Mouse (Mus musculus): ENCODE results near the gene Nabp2. TPM values are rescaled to one million over a fixed set of nuclear protein-coding genes. Genes with fewer than 3 reads are reported as not detected.

The Nabp2 gene
- polyA plus RNA-seq, 1 experiment from 2014 or later = 130 TPM

DNA sequence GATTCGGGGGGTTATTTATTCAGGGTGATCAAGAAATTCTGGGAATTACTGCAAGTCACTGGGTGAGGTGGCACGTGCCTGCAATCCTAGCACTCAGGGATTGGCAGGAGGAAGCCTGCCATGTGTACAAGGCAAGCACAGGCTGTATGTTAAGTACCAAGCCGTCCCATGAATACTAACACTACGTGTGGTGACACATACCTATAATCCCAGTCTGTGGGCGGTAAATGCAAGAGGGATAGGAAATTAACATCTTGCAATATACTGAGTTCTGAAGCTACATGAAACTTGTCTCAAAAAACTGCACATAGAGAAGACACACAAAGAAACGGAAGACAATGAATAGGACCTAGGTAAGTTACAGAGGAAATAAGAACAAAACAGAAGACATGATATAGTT, 39.7 kb upstream of the Nabp2 start:
- Histone ChIP-seq H3K9me3 (ENCODE audit: control insufficient read depth, low read length) (no peaks in the 10 kb centered on the region), H3K4me3 (ENCODE audit: low read depth, low read length) (no peak overlapping the region), H3K9ac (ENCODE audit: low read depth, low read length) (no peak overlapping the region), H3K27me3 (ENCODE audit: control insufficient read depth, insufficient read depth, low read length) (no peaks in the 10 kb centered on the region), H3K36me3 (ENCODE audit: control insufficient read depth, insufficient read depth, low read length) (no peaks in the 10 kb centered on the region), H3K4me2 (replicated peaks; ENCODE audit: low read depth, low read length) (no peak overlapping the region), H3K27ac (ENCODE audit: low read depth, low read length) (no peak overlapping the region), H3K4me1 (replicated peaks; ENCODE audit: control insufficient read depth, insufficient read depth, low read length) (no peaks in the 10 kb centered on the region)
- 81% methylated on average over 6 of the region's 6 CpGs for WGBS
- DNase-seq (ENCODE audit: low spot score) = no peak
- ATAC-seq (ENCODE audit: low FRiP score) = no peak

DNA sequence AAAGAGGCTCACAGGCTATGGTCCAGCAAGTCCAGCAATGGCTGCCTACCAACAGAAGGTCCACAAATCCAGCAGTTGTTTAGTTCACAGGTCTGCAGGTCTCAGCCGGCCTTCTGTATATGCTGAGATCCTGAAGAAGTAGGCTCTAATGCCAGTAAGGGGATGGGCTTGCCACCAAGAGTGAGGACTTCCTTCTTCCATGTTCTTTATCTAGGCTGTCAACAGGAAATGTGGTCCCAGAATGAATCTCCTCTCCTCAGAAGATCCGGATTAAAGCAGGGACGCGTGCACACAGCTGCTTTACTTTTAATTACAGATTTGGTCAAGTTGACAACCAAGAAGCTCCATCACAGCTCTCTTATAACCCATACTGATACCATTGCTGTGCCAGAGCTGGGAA, 34.1 kb upstream of the Nabp2 start:
- Histone ChIP-seq H3K4me1 (replicated peaks; ENCODE audit: control insufficient read depth, insufficient read depth, low read length) (no peaks in the 10 kb centered on the region), H3K4me2 (replicated peaks; ENCODE audit: low read depth, low read length) (no peak overlapping the region), H3K9me3 (ENCODE audit: control insufficient read depth, low read length) (no peaks in the 10 kb centered on the region), H3K27me3 (ENCODE audit: control insufficient read depth, insufficient read depth, low read length) (no peaks in the 10 kb centered on the region), H3K27ac (ENCODE audit: low read depth, low read length) (no peak overlapping the region), H3K4me3 (ENCODE audit: low read depth, low read length) (no peak overlapping the region), H3K9ac (ENCODE audit: low read depth, low read length) (no peak overlapping the region), H3K36me3 (ENCODE audit: control insufficient read depth, insufficient read depth, low read length) (no peaks in the 10 kb centered on the region; the same call in 1 of the 2 replicates)
- 88% methylated on average over 4 of the region's 4 CpGs for WGBS
- no peak for DNase-seq (ENCODE audit: low spot score)
- no peak for ATAC-seq (ENCODE audit: low FRiP score)

- no peak overlapping the region for H3K4me2 ChIP-seq (replicated peaks; ENCODE audit: low read depth, low read length)
- 85% methylated on average over 6 of the region's 6 CpGs for WGBS
- no peaks in the 10 kb centered on the region for H3K4me1 ChIP-seq (replicated peaks; ENCODE audit: control insufficient read depth, insufficient read depth, low read length)
- H3K9ac ChIP-seq (ENCODE audit: low read depth, low read length) = no peak overlapping the region
- ATAC-seq (ENCODE audit: low FRiP score) (no peak), DNase-seq (ENCODE audit: low spot score) (no peak)
- H3K4me3 ChIP-seq (ENCODE audit: low read depth, low read length) = no peak overlapping the region
- H3K36me3 ChIP-seq (ENCODE audit: control insufficient read depth, insufficient read depth, low read length) = no peaks in the 10 kb centered on the region; the same call in 1 of the 2 replicates
- H3K27ac ChIP-seq (ENCODE audit: low read depth, low read length) = no peak overlapping the region
- H3K9me3 ChIP-seq (ENCODE audit: control insufficient read depth, low read length) = no peaks in the 10 kb centered on the region
- no peaks in the 10 kb centered on the region for H3K27me3 ChIP-seq (ENCODE audit: control insufficient read depth, insufficient read depth, low read length)
These were observed 33.1 kb upstream of the Nabp2 start for GRCm38 (mm10) chr10:128444354-128444753.

DNA sequence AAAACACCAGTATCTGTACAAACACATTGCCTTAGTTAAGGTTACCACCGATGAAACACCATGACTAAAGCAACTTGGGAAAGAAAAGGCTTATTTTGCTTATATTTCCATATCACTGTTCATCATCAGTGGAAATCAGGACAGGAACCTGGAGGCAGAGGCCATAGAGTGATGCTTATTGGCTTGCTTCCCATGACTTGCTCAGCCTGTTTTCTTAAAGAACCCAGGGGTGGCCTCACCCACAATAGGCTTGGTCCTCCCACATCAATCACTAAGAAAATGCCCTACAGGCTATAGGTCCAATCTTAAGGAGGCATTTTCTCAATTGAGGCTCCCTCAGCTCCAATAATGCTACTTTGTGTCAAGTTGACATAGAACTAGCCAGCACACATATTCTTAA, 31.4 kb upstream of the Nabp2 start:
- Histone ChIP-seq H3K4me2 (replicated peaks; ENCODE audit: low read depth, low read length) (no peak overlapping the region), H3K27ac (ENCODE audit: low read depth, low read length) (no peak overlapping the region), H3K4me3 (ENCODE audit: low read depth, low read length) (no peak overlapping the region), H3K4me1 (replicated peaks; ENCODE audit: control insufficient read depth, insufficient read depth, low read length) (no peaks in the 10 kb centered on the region), H3K9ac (ENCODE audit: low read depth, low read length) (no peak overlapping the region), H3K36me3 (ENCODE audit: control insufficient read depth, insufficient read depth, low read length) (peaks cover 3% of the 10 kb centered on the region; the same call in 1 of the 2 replicates), H3K27me3 (ENCODE audit: control insufficient read depth, insufficient read depth, low read length) (no peaks in the 10 kb centered on the region), H3K9me3 (ENCODE audit: control insufficient read depth, low read length) (no peaks in the 10 kb centered on the region)
- WGBS = 97% methylated on average over 1 of the region's 1 CpGs
- ATAC-seq (ENCODE audit: low FRiP score) = no peak
- DNase-seq (ENCODE audit: low spot score) = no peak

GRCm38 (mm10) chr10:128441324-128442119, 30.2 kb upstream of the Nabp2 start:
- WGBS = 87% methylated on average over 10 of the region's 10 CpGs
- Histone ChIP-seq H3K4me1 (replicated peaks; ENCODE audit: control insufficient read depth, insufficient read depth, low read length) (no peaks in the 10 kb centered on the region), H3K27ac (ENCODE audit: low read depth, low read length) (no peak overlapping the region), H3K36me3 (ENCODE audit: control insufficient read depth, insufficient read depth, low read length) (peaks cover 3% of the 10 kb centered on the region; the same call in 1 of the 2 replicates), H3K4me3 (ENCODE audit: low read depth, low read length) (no peak overlapping the region), H3K27me3 (ENCODE audit: control insufficient read depth, insufficient read depth, low read length) (no peaks in the 10 kb centered on the region), H3K9ac (ENCODE audit: low read depth, low read length) (no peak overlapping the region), H3K4me2 (replicated peaks; ENCODE audit: low read depth, low read length) (no peak overlapping the region), H3K9me3 (ENCODE audit: control insufficient read depth, low read length) (no peaks in the 10 kb centered on the region)
- ATAC-seq (ENCODE audit: low FRiP score) (no peak), DNase-seq (ENCODE audit: low spot score) (no peak)

- 73% methylated on average over 10 of the region's 10 CpGs for WGBS
These were observed 29.1 kb upstream of the Nabp2 start for GRCm38 (mm10) chr10:128440407-128440806.

DNA sequence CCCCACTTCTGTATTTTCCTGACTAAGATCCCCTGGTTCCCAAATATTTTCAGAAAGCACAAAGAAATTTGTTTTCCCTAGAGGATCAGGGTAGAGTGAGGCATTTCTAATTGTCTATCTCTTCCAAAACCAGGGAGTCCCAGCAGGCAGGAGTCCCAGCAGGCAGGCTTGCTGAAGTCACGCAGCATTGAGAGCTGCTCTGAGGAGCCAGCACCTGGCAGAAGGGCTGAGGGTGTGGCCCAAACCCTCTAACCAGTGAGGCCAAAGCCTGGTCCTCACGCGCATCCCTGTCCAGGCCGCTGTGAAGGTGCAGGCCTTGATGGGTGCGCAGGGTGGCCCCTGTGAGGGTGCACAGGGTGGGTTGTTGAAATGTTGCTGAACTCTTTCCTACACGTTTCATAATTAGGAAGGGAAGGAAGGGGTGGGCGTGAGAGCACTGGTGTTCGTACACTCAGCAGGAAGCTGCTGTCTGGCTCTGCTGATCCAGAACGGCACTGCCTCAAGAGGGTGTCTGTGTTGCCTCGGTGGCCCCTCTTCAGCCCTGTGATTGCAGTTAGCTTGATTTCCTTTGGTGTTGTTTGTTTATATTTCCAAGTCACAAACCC, 27.5 kb upstream of the Nabp2 start:
- Histone ChIP-seq H3K27me3 (ENCODE audit: control insufficient read depth, insufficient read depth, low read length) (no peaks in the 10 kb centered on the region), H3K4me2 (replicated peaks; ENCODE audit: low read depth, low read length) (no peak overlapping the region), H3K9ac (ENCODE audit: low read depth, low read length) (no peak overlapping the region), H3K36me3 (ENCODE audit: control insufficient read depth, insufficient read depth, low read length) (peaks cover 8% of the 10 kb centered on the region; the same call in 1 of the 2 replicates), H3K9me3 (ENCODE audit: control insufficient read depth, low read length) (no peaks in the 10 kb centered on the region), H3K4me3 (ENCODE audit: low read depth, low read length) (no peak overlapping the region), H3K27ac (ENCODE audit: low read depth, low read length) (no peak overlapping the region), H3K4me1 (replicated peaks; ENCODE audit: control insufficient read depth, insufficient read depth, low read length) (no peaks in the 10 kb centered on the region)
- 81% methylated on average over 10 of the region's 10 CpGs for WGBS
- ATAC-seq (ENCODE audit: low FRiP score) = no peak
- DNase-seq (ENCODE audit: low spot score) = no peak

More at GRCm38 (mm10) chr10:128440407-128440806, 29.1 kb upstream of the Nabp2 start:
- Histone ChIP-seq H3K9me3 (ENCODE audit: control insufficient read depth, low read length) (no peaks in the 10 kb centered on the region), H3K4me3 (ENCODE audit: low read depth, low read length) (no peak overlapping the region), H3K27ac (ENCODE audit: low read depth, low read length) (no peak overlapping the region), H3K36me3 (ENCODE audit: control insufficient read depth, insufficient read depth, low read length) (peaks cover 7% of the 10 kb centered on the region; the same call in 1 of the 2 replicates), H3K4me1 (replicated peaks; ENCODE audit: control insufficient read depth, insufficient read depth, low read length) (no peaks in the 10 kb centered on the region), H3K27me3 (ENCODE audit: control insufficient read depth, insufficient read depth, low read length) (no peaks in the 10 kb centered on the region), H3K4me2 (replicated peaks; ENCODE audit: low read depth, low read length) (no peak overlapping the region), H3K9ac (ENCODE audit: low read depth, low read length) (no peak overlapping the region)
- DNase-seq (ENCODE audit: low spot score) (no peak), ATAC-seq (ENCODE audit: low FRiP score) (no peak)

DNA sequence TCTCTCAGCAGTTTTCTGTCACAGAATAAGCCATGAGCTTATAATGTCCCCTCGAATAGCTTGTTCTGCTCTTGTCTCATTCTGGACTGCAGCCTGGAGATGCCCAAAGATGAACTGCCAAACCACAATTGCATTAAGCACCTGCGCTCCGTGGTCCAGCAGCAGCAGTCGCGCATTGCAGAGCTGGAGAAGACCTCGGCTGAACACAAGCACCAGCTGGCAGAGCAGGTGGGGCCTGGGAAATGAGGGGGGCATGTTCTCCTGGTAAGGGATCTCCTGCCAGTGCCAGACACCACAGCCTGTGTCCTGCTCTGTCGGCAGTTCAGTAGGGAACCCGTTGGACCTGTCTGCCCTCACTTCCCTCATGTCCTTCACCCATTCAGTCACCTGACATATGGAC, 25.1 kb upstream of the Nabp2 start:
- peaks cover 8% of the 10 kb centered on the region; the same call in 1 of the 2 replicates for H3K36me3 ChIP-seq (ENCODE audit: control insufficient read depth, insufficient read depth, low read length)
- no peaks in the 10 kb centered on the region for H3K27me3 ChIP-seq (ENCODE audit: control insufficient read depth, insufficient read depth, low read length)
- H3K27ac ChIP-seq (ENCODE audit: low read depth, low read length) = no peak overlapping the region
- H3K9me3 ChIP-seq (ENCODE audit: control insufficient read depth, low read length) = no peaks in the 10 kb centered on the region
- no peaks in the 10 kb centered on the region for H3K4me1 ChIP-seq (replicated peaks; ENCODE audit: control insufficient read depth, insufficient read depth, low read length)
- ATAC-seq (ENCODE audit: low FRiP score) (no peak), DNase-seq (ENCODE audit: low spot score) (no peak)
- no peak overlapping the region for H3K9ac ChIP-seq (ENCODE audit: low read depth, low read length)
- 96% methylated on average over 8 of the region's 8 CpGs for WGBS
- H3K4me2 ChIP-seq (replicated peaks; ENCODE audit: low read depth, low read length) = no peak overlapping the region
- H3K4me3 ChIP-seq (ENCODE audit: low read depth, low read length) = no peak overlapping the region

DNA sequence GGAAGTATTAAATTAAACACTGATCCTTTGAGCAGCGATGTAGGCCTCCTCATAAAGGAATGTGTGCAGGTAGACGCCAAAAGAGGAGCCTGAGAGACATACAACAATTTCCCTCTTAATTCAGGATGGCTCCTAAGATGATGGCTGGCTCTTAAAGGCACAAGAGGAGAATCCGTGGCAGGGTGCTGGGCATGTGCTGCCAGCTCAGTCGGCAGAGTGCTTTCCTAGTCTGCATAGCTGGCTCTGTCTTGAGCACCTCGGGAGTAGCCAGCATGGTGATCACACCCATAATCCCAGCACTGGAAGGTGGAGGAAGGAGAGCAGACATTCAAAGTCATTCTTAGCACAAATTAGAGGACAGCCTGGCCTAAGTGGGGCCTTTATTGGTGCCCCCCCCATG, 24.6 kb upstream of the Nabp2 start:
- no peak for ATAC-seq (ENCODE audit: low FRiP score)
- H3K9ac ChIP-seq (ENCODE audit: low read depth, low read length) = no peak overlapping the region
- H3K4me3 ChIP-seq (ENCODE audit: low read depth, low read length) = no peak overlapping the region
- H3K27ac ChIP-seq (ENCODE audit: low read depth, low read length) = no peak overlapping the region
- H3K4me2 ChIP-seq (replicated peaks; ENCODE audit: low read depth, low read length) = no peak overlapping the region
- H3K27me3 ChIP-seq (ENCODE audit: control insufficient read depth, insufficient read depth, low read length) = no peaks in the 10 kb centered on the region
- H3K4me1 ChIP-seq (replicated peaks; ENCODE audit: control insufficient read depth, insufficient read depth, low read length) = no peaks in the 10 kb centered on the region
- DNase-seq (ENCODE audit: low spot score) = no peak
- 96% methylated on average over 5 of the region's 5 CpGs for WGBS
- peaks cover 8% of the 10 kb centered on the region; the same call in 1 of the 2 replicates for H3K36me3 ChIP-seq (ENCODE audit: control insufficient read depth, insufficient read depth, low read length)
- no peaks in the 10 kb centered on the region for H3K9me3 ChIP-seq (ENCODE audit: control insufficient read depth, low read length)

Data from hindbrain, embryonic 11.5 days (tissue).